Mouse (Mus musculus) left cerebral cortex, postnatal 25 days (tissue): Measurements from ENCODE around the gene Kcnj2. TPM values are rescaled to one million over a fixed set of nuclear protein-coding genes. Genes with fewer than 3 reads are reported as not detected.

Source experiments
- DNase-seq, 2 experiments: peaks; one replicate each; pipeline ENCODE4 v3.0.0; 2022; ENCODE audit warnings: low spot score in 2 of 2, mixed read lengths in 1 of 2
- intact Hi-C: fragments of 180-260 bp; cut with DNase I; formaldehyde crosslinking; loops from one replicate; pipeline ENCODE4 v1.15.1; 2025
- total RNA-seq, 2 experiments: library from RNA; stranded (reverse); gene quantifications; 2 replicates each; pipeline ENCODE4 v1.2.3; 2021

Gene Kcnj2
- total RNA-seq, 2 experiments from 2014 or later = 15.7 to 24.8 TPM

GRCm38 (mm10) chr11:111086933-111087332, 21.0 kb downstream of the Kcnj2 start:
- intact Hi-C loops = no loop called here
- no peak for DNase-seq

DNA sequence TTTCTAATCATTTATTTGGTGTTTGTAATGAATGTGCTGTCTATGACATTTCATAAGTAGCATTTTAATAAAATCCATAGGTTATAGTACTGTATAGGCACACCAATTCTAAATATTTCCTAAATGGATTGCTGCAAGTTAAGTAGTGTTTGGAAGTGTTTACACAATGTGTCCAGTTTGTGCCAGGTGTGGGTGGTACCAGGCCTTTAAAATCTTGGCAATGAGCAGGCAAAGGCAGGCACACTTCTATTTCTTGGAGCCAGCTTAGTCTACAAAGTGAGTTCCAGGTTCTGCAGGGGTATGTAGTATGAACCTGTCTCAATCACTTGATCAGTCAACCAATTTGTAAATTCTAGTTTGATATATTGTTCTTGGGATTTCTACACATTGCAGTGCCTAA, 22.3 kb downstream of the Kcnj2 start:
- no peak for DNase-seq
- intact Hi-C loops = no loop called here

DNA sequence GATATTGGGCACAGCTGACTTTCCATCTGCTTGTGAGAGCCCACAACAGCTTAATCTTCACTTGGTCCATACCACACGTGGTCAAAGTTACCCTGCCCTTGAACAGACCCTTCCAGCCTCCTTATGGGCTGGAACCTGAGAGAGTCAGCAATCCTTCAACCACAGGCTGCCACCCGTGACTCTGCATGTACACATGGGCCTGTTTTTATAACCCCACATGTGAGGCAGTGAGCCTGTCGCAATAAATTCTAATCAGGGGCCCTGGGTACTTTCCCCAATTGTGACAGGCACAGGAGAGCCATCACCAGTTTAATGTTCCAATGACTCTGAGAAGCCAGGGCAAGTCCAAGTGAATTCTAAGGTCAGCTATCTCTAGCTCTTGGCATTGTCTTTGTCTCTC, 22.8 kb downstream of the Kcnj2 start:
- no peak for DNase-seq
- intact Hi-C loops = no loop called here

- DNase-seq = no peak
- intact Hi-C loops = no loop called here
Measured at GRCm38 (mm10) chr11:111091117-111091516, 25.2 kb downstream of the Kcnj2 start.

DNA sequence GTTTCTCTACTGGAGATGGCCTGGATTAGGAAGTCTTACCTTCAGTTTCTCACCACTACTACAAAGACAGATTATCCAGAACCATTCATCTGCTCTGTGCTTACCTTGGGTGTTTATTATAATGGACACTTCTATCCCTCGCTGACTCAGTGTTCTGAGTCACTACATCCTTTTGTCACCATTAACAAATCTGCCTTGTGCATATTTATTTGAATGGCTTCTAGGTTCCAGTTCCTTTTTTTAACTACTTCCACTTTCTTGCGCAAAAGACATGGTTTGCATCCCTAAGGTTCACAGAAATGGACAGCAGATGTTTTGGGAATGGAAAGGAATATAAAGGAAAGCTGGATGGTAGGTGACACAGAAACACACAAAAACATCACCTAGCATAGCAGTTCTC, 27.0 kb downstream of the Kcnj2 start:
- intact Hi-C loops = no loop called here
- no peak for DNase-seq

DNA sequence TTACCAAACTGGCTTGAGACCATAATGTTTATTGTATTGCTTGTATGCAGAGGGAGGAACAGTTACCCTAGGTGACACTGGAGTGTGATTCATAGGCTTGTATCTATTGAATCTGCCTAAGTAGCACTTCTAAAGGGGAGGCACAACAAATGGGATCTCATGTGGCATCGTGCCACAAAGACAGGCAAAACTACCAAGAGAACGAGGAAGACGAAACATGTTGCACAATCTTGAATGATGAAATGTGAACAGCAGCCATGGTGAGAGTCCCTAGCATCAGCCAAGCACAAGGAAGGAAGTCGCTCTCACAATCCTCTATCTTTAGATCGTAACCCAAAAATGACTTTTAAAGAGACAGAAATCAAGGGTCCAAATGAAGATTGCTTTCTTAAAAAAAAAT, 30.6 kb downstream of the Kcnj2 start:
- no peak for DNase-seq
- intact Hi-C loops = no loop called here

GRCm38 (mm10) chr11:111100131-111100530, 34.2 kb downstream of the Kcnj2 start:
- peak in 1 of 2 experiments; percentile 24 for DNase-seq
- intact Hi-C loops = loop anchor here (5.0 kb wide), 1 partner anchor 182 kb away; no protein-coding TSS in a partner anchor

- DNase-seq = peak in 1 of 2 experiments; percentile 72
- intact Hi-C loops = loop anchor here (5.0 kb wide), 1 partner anchor 182 kb away; no protein-coding TSS in a partner anchor
Measured at GRCm38 (mm10) chr11:111100651-111101050, 34.7 kb downstream of the Kcnj2 start.

GRCm38 (mm10) chr11:111101620-111102176, 35.7 kb downstream of the Kcnj2 start:
- intact Hi-C loops = loop anchor here (5.0 kb wide), 1 partner anchor 181 kb away; no protein-coding TSS in a partner anchor

DNA sequence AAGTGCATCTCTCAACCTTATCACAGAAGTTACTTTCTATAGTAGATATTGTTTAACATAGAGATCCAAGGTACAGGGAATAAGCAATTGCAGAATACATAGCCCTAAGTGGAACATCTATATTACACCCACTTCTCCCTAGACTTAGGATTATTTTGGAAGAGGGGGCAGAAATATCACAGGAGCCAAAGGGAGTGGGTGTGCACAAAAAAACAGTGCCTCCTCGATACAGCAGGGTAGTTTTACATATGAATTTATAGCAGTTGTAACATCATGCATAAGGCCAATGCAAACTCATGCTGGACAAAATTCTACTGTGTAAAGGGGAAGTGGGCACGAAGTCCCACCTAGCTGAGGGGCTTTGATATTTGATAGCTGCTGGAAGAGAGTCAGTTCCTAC, 38.5 kb downstream of the Kcnj2 start:
- intact Hi-C loops = loop anchor here (5.0 kb wide), 1 partner anchor 178 kb away; no protein-coding TSS in a partner anchor
- DNase-seq = peak in 1 of 2 experiments; percentile 82

More at GRCm38 (mm10) chr11:111101620-111102176, 35.7 kb downstream of the Kcnj2 start:
- DNase-seq = no peak

DNA sequence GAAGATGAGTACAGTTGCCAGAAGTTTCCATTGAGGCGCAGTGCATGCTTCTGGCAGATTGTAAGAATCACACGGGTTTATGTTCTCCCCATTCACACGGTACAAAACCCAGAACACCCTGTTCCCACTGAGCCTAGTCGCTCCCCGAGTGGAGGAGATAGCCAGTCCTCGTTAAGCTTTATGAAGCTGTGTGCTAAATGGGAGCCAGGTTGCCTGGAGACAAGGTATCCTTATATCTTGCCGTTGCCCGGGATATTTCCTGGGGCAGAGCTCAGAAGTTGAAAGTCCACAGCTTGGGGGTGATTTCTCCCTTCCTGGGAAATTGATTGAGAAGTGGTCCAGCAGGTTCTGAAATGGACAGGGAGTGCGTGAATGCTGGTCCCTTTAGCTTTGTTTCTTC, 42.2 kb downstream of the Kcnj2 start:
- DNase-seq = no peak
- intact Hi-C loops = no loop called here

DNA sequence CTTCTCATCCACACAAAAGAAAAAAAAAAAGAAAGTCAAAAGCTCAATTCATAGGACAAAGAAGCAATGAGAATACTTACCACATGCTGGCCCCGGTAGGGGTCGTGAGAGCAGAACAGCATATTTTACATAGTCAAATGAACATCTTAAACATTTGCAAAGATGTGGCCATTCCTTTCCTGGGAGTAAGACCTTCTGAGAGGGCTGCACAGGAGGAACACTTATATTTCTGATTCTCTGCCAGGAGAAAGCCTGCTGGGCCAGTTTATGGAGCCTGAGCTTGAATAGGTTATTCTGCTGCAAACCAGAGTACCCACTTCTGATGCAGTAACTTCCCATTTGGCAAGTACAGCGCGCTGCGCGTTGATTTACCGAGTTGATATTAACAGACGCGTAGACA, 55.5 kb downstream of the Kcnj2 start:
- no peak for DNase-seq
- intact Hi-C loops = no loop called here

- no peak for DNase-seq
Measured at GRCm38 (mm10) chr11:111123324-111123723, 57.4 kb downstream of the Kcnj2 start.

GRCm38 (mm10) chr11:111125963-111126362, 60.0 kb downstream of the Kcnj2 start:
- intact Hi-C loops = no loop called here
- no peak for DNase-seq

More at GRCm38 (mm10) chr11:111123324-111123723, 57.4 kb downstream of the Kcnj2 start:
- intact Hi-C loops = no loop called here

Other genes with a start within 250 kb of the Kcnj2 start
- gene Kcnj16, start 98.1 kb upstream of the Kcnj2 start, total RNA-seq = 10 to 100 TPM; 26.3 to 32.6 TPM